Mouse (Mus musculus) bone marrow macrophage, adult 2 months (primary cell): ENCODE measurements around the gene Hp1bp3. TPM values are rescaled to one million over a fixed set of nuclear protein-coding genes. Genes with fewer than 3 reads are reported as not detected.

ENCODE experiments used
- H3K27ac ChIP-seq: 2 replicates; pipeline ENCODE4 v1.5.1; 2012; ENCODE audit warnings: low read depth, low read length; ENCODE audit not compliant: insufficient read depth
- H3K4me1 ChIP-seq: 2 replicates; pipeline ENCODE4 v1.6.1; 2012; ENCODE audit warnings: low read length; ENCODE audit not compliant: control insufficient read depth, insufficient read depth
- H3K4me3 ChIP-seq: 2 replicates; pipeline ENCODE4 v1.5.1; 2012; ENCODE audit warnings: mild to moderate bottlenecking, low read length, moderate library complexity; ENCODE audit not compliant: insufficient read depth
- CTCF ChIP-seq: IDR thresholded peaks from 2 replicates; pipeline ENCODE4 v1.5.1; 2012; ENCODE audit warnings: low read depth, mild to moderate bottlenecking, low read length, moderate library complexity
- POLR2A ChIP-seq: IDR thresholded peaks from 2 replicates; pipeline ENCODE4 v1.6.1; 2012; ENCODE audit warnings: mild to moderate bottlenecking, low read depth, low read length, borderline replicate concordance
- polyA plus RNA-seq: library from polyadenylated mRNA; stranded (reverse); fragments of >200 nt; gene quantifications from 2 replicates; pipeline ENCODE4 v1.2.4, GENCODE M21; 2012; ENCODE audit not compliant: missing spikeins, insufficient read depth, insufficient read length

The Hp1bp3 gene
- polyA plus RNA-seq, 1 experiment, result 141 TPM

DNA sequence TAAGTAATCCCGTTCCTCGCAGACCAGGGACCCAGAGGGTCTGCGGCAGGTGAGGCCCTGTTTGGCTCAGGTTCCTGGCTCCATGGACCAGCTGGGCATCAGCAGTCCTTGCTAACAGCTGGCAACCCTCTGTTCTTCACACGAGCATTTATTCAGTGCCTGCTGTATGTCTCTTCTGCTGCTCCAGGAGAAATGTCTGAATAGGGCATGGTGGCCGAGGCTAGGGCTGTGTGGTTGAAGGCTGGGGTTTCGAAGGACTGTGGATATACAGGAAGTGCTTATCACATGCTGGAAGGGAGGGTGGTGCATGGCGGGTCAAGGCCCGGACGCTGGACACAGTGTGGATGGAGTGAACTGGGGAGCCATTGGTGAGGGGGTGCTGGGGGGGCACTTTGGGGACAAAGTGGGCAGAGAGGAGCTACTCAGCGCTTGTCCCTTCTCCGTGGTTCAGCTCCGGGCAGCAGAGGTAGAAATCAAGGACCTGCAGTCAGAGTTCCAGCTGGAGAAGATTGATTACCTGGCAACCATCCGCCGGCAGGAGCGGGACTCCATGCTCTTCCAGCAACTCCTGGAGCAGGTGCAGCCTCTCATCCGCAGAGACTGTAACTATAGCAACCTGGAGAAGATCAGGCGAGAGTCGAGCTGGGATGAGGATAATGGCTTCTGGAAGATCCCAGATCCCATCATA, 77.3 kb downstream of the Hp1bp3 start:
- H3K4me1 ChIP-seq, result peaks cover 5% of the 10 kb centered on the region
- no peak for TF ChIP-seq CTCF
- no peak for TF ChIP-seq POLR2A
- H3K4me3 ChIP-seq, result no peak overlapping the region
- H3K27ac ChIP-seq, result no peak overlapping the region

DNA sequence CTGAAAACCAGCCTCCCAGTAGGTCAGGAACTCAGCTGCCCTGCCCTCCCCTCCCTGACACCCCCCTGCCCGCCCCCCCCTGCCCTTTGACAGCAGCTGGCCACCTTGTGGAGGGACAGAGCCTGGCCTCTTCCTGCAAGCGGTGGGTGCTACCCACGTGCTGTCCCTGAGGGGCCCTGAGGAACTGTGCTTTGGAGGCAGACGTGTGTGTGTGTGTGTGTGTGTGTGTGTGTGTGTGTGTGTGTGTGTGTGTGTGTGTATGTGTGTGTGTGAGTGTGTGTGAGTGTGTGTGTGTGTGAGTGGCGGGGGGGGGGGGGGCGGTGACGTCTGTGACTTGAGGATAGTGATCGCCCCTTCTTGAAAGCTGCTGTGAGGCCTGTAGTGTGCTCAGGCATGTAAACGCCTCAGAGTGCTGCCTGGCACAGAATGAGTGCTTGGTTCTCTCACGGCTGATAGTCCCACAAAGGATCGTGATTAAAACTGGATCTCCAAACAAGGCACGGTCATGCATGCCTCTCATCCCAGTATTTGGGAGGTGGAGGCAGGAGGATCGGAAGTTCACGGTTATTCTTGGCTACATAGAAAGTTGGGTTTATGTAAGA, 78.0 kb downstream of the Hp1bp3 start:
- TF ChIP-seq CTCF (no peak), POLR2A (no peak)
- Histone ChIP-seq H3K4me3 (no peak overlapping the region), H3K27ac (no peak overlapping the region), H3K4me1 (no peaks in the 10 kb centered on the region)

Other genes with a start within 250 kb of the Hp1bp3 start
- 74.3 and 74.9 TPM in 2 replicates for gene Eif4g3, start 223.3 kb upstream of the Hp1bp3 start, polyA plus RNA-seq
- 0.16 TPM in 1 of 2 replicates, not detected in the other for gene Sh2d5, start 34.1 kb downstream of the Hp1bp3 start, polyA plus RNA-seq
- gene Kif17, start 34.1 kb downstream of the Hp1bp3 start, polyA plus RNA-seq, result not detected in 2 replicates
- 112 and 119 TPM in 2 replicates for gene Ddost, start 88.4 kb downstream of the Hp1bp3 start, polyA plus RNA-seq
- 79.8 and 87.1 TPM in 2 replicates for gene Pink1, start 110.0 kb downstream of the Hp1bp3 start, polyA plus RNA-seq
- not detected in 2 replicates for gene Cda, start 151.7 kb downstream of the Hp1bp3 start, polyA plus RNA-seq
- gene Fam43b, start 180.2 kb downstream of the Hp1bp3 start, polyA plus RNA-seq, result not detected in 2 replicates
- 12.7 and 13.7 TPM in 2 replicates for gene Mul1, start 218.4 kb downstream of the Hp1bp3 start, polyA plus RNA-seq
- 0.12 and 0.17 TPM in 2 replicates for gene Camk2n1, start 238.0 kb downstream of the Hp1bp3 start, polyA plus RNA-seq